Mouse (Mus musculus) adrenal gland, adult (tissue): ENCODE results near the gene Kcnd3.
"Not testable (repeated sequence)": the region's sequence is repeated elsewhere in the genome, so short reads cannot be mapped to it uniquely, and the experiment has no call there.

Experiments used
- DNase-seq, 2 experiments: peaks; one replicate each; pipeline ENCODE4 v3.0.0; 2022 to 2023; ENCODE audit warnings: low spot score in 1 of 2; ENCODE audit not compliant: inconsistent age in 2 of 2

Kcnd3 gene

GRCm38 (mm10) chr3:105695476-105696386, 243.6 kb downstream of the Kcnd3 start:
- peak; percentile 37 to 75 for DNase-seq

- peak in 1 of 2 experiments; percentile 67 for DNase-seq
These were observed 244.4 kb downstream of the Kcnd3 start for GRCm38 (mm10) chr3:105696387-105697147.

GRCm38 (mm10) chr3:105697148-105697441, 245.0 kb downstream of the Kcnd3 start:
- no peak for DNase-seq

- no peak for DNase-seq
These were observed 246.2 kb downstream of the Kcnd3 start for GRCm38 (mm10) chr3:105698311-105698710.

GRCm38 (mm10) chr3:105699241-105699933, 247.3 kb downstream of the Kcnd3 start:
- DNase-seq: no peak

- not testable (repeated sequence) for DNase-seq
These were observed 248.7 kb downstream of the Kcnd3 start for GRCm38 (mm10) chr3:105700786-105701185.

GRCm38 (mm10) chr3:105701399-105701798, 249.3 kb downstream of the Kcnd3 start:
- no peak for DNase-seq

- no peak for DNase-seq
These were observed 251.4 kb downstream of the Kcnd3 start for GRCm38 (mm10) chr3:105703571-105703970.

- peak; percentile 90 to 94 for DNase-seq
These were observed 252.2 kb downstream of the Kcnd3 start, which contains the start of gene Inka2 for GRCm38 (mm10) chr3:105704031-105705008. Gene Inka2 (plus strand): TSS chr3:105704599.

- DNase-seq: peak; percentile 71 to 87
These were observed 253.0 kb downstream of the Kcnd3 start for GRCm38 (mm10) chr3:105705061-105705549.

GRCm38 (mm10) chr3:105705561-105705960, 253.4 kb downstream of the Kcnd3 start:
- DNase-seq: no peak

- DNase-seq: no peak
These were observed 254.4 kb downstream of the Kcnd3 start for GRCm38 (mm10) chr3:105706366-105707020.

GRCm38 (mm10) chr3:105707590-105707989, 255.5 kb downstream of the Kcnd3 start:
- no peak for DNase-seq

GRCm38 (mm10) chr3:105710246-105710645, 258.1 kb downstream of the Kcnd3 start:
- no peak for DNase-seq

GRCm38 (mm10) chr3:105711741-105712140, 259.6 kb downstream of the Kcnd3 start:
- DNase-seq: no peak

- DNase-seq: no peak
These were observed 260.7 kb downstream of the Kcnd3 start for GRCm38 (mm10) chr3:105712827-105713226.

GRCm38 (mm10) chr3:105714091-105714819, 262.1 kb downstream of the Kcnd3 start:
- DNase-seq: peak; percentile 38 to 68

GRCm38 (mm10) chr3:105714820-105715167, 262.7 kb downstream of the Kcnd3 start:
- no peak for DNase-seq
